Mouse (Mus musculus): ENCODE results near the gene Brap.
A peak's percentile ranks its signal among the peaks of the same experiment; 100 is the strongest.
"Not testable (repeated sequence)": the region's sequence is repeated elsewhere in the genome, so short reads cannot be mapped to it uniquely, and the experiment has no call there.

Brap gene

GRCm38 (mm10) chr5:121682250-121682649, 21.9 kb downstream of the Brap start:
- DNase-seq: no peak

- no peak for DNase-seq
Measured at GRCm38 (mm10) chr5:121685495-121685894, 25.1 kb downstream of the Brap start.

GRCm38 (mm10) chr5:121686113-121686898, 25.9 kb downstream of the Brap start:
- DNase-seq: peak; percentile 31

- peak; percentile 60 for DNase-seq
Measured at GRCm38 (mm10) chr5:121690482-121691211, 30.3 kb downstream of the Brap start.

- not testable (repeated sequence) for DNase-seq
Measured at GRCm38 (mm10) chr5:121691436-121691835, 31.1 kb downstream of the Brap start.

GRCm38 (mm10) chr5:121692897-121693296, 32.5 kb downstream of the Brap start:
- DNase-seq: no peak

- no peak for DNase-seq
Measured at GRCm38 (mm10) chr5:121696761-121697160, 36.4 kb downstream of the Brap start.

GRCm38 (mm10) chr5:121699891-121700290, 39.5 kb downstream of the Brap start:
- no peak for DNase-seq

GRCm38 (mm10) chr5:121700496-121700895, 40.1 kb downstream of the Brap start:
- DNase-seq: no peak

- no peak for DNase-seq
Measured at GRCm38 (mm10) chr5:121701111-121701769, 40.9 kb downstream of the Brap start.

GRCm38 (mm10) chr5:121703341-121703740, 43.0 kb downstream of the Brap start:
- no peak for DNase-seq

- DNase-seq: no peak
Measured at GRCm38 (mm10) chr5:121704512-121705248, 44.3 kb downstream of the Brap start.

GRCm38 (mm10) chr5:121710402-121710801, 50.0 kb downstream of the Brap start:
- no peak for DNase-seq

GRCm38 (mm10) chr5:121710851-121711173, 50.4 kb downstream of the Brap start:
- DNase-seq: no peak

- peak; percentile 92 for DNase-seq
Measured at GRCm38 (mm10) chr5:121711174-121711927, 51.0 kb downstream of the Brap start, which contains the start of gene Atxn2. Gene Atxn2 (plus strand): TSS chr5:121711337.

GRCm38 (mm10) chr5:121711928-121712231, 51.5 kb downstream of the Brap start:
- no peak for DNase-seq

GRCm38 (mm10) chr5:121712232-121712933, 52.0 kb downstream of the Brap start:
- DNase-seq: peak; percentile 76

- peak; percentile 74 for DNase-seq
Measured at GRCm38 (mm10) chr5:121712934-121713538, 52.7 kb downstream of the Brap start.

GRCm38 (mm10) chr5:121714331-121714730, 54.0 kb downstream of the Brap start:
- no peak for DNase-seq

- no peak for DNase-seq
Measured at GRCm38 (mm10) chr5:121714928-121715327, 54.6 kb downstream of the Brap start.

GRCm38 (mm10) chr5:121718462-121718861, 58.1 kb downstream of the Brap start:
- no peak for DNase-seq
